Mouse (Mus musculus) megakaryocyte, embryonic 14.5 days (primary cell): ENCODE measurements around the gene Madd. TPM values are rescaled to one million over a fixed set of nuclear protein-coding genes. Genes with fewer than 3 reads are reported as not detected.

Experiments
- H3K27me3 ChIP-seq: replicated peaks from 2 replicates; pipeline ENCODE3; 2012; ENCODE audit warnings: inconsistent platforms
- H3K36me3 ChIP-seq: replicated peaks from 2 replicates; pipeline ENCODE3; 2012; ENCODE audit warnings: low read length, inconsistent platforms, mixed read lengths
- H3K4me1 ChIP-seq: 2 replicates; pipeline ENCODE4 v1.6.1; 2012; ENCODE audit warnings: inconsistent platforms
- H3K4me3 ChIP-seq: replicated peaks from 2 replicates; pipeline ENCODE3; 2012; ENCODE audit warnings: moderate library complexity, mild to moderate bottlenecking, inconsistent platforms
- H3K9me3 ChIP-seq: 2 replicates; pipeline ENCODE4 v1.6.1; 2012; ENCODE audit warnings: inconsistent platforms
- FLI1 ChIP-seq: IDR thresholded peaks from 2 replicates; pipeline ENCODE4 v1.6.1; 2012; ENCODE audit warnings: low read length, inconsistent platforms, mixed read lengths
- GATA1 ChIP-seq: IDR thresholded peaks from 3 replicates; pipeline ENCODE4 v1.6.1; 2012; ENCODE audit warnings: mixed read lengths, low read length, inconsistent platforms, borderline replicate concordance
- polyA plus RNA-seq: library from polyadenylated mRNA; stranded (reverse); fragments of >175 nt; gene quantifications from 2 replicates; pipeline ENCODE4 v1.2.3, GENCODE M21; 2012; ENCODE audit warnings: low replicate concordance; ENCODE audit not compliant: insufficient read depth

The Madd gene
- polyA plus RNA-seq, 1 experiment = 14.6 TPM

DNA sequence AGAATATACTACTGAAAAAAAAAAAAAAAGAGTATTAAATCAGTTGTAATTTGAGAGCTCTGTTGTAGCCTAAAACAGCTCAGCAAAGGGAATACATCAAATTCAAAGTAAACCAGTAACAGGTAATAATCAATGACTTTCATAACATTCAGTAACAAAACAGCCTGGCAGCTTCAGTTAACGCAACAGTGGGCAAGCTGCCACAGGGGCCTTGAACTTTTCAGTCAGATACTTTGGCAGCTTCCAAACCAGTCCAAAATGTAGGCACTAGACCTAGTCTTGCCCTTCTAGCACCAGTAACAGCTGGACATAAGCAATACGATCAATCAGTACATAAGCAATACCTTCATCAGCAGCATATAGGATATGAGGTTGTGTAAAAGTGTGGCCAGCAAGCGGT, 29.5 kb downstream of the Madd start:
- no peaks in the 10 kb centered on the region for H3K27me3 ChIP-seq
- H3K4me3 ChIP-seq = no peak overlapping the region
- no peaks in the 10 kb centered on the region for H3K4me1 ChIP-seq
- H3K9me3 ChIP-seq = no peaks in the 10 kb centered on the region
- H3K36me3 ChIP-seq = peaks cover 96% of the 10 kb centered on the region
- TF ChIP-seq FLI1 (no peak), GATA1 (no peak)

DNA sequence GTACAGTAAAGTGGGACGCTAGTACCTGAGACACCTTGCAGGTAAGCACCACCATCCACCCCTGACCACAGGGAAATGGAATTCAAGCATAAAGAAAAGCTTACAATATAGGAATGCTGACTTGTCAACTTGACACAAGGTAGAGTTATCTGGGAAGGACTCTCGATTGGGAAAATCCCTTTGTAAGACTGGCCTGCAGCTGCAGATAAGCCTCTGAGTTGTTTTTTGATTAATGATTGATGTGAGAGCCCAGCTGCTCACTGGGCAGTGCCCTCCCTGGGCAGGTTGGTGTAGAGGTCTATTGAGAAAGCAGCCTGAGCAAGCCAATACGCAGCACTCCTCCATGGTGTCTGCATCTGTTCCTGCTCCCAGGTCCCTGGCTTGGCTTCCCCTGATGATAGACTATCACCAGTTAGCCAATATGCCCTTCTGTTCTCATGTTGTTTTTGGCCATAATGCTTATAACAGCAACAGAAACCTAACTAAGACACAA, 30.7 kb downstream of the Madd start:
- no peaks in the 10 kb centered on the region for H3K4me1 ChIP-seq
- H3K4me3 ChIP-seq = no peak overlapping the region
- H3K27me3 ChIP-seq = no peaks in the 10 kb centered on the region
- peaks cover 95% of the 10 kb centered on the region for H3K36me3 ChIP-seq
- no peaks in the 10 kb centered on the region for H3K9me3 ChIP-seq
- TF ChIP-seq GATA1 (no peak), FLI1 (no peak)

DNA sequence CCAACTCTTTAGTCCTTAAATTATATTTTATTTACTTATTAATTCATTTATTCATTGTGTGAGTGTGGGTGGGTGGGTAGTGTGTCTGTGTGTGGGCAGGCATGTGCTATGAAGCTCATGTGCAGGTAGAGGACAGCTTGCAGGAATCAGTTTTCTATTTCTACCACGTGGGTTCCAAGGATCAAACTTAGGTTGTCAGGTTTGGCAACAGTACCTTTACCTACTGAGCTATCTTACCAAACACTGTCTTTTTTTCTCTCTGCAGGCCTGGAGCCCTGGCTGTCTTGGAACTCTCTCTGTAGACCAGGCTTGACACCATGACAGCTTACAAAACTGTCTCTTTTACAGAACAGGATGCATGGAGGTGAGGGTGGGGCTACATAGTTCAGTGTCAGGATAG, 32.3 kb downstream of the Madd start:
- H3K9me3 ChIP-seq = no peaks in the 10 kb centered on the region
- peaks cover 97% of the 10 kb centered on the region for H3K36me3 ChIP-seq
- H3K27me3 ChIP-seq = no peaks in the 10 kb centered on the region
- H3K4me3 ChIP-seq = no peak overlapping the region
- TF ChIP-seq GATA1 = no peak
- TF ChIP-seq FLI1 = no peak
- H3K4me1 ChIP-seq = no peaks in the 10 kb centered on the region

GRCm38 (mm10) chr2:91148101-91148500, 35.5 kb downstream of the Madd start:
- Histone ChIP-seq H3K4me3 (no peak overlapping the region), H3K4me1 (no peaks in the 10 kb centered on the region), H3K36me3 (peaks cover 93% of the 10 kb centered on the region), H3K27me3 (no peaks in the 10 kb centered on the region), H3K9me3 (no peaks in the 10 kb centered on the region)
- TF ChIP-seq GATA1 = no peak
- TF ChIP-seq FLI1 = no peak

- Histone ChIP-seq H3K4me1 (peaks cover 4% of the 10 kb centered on the region; the same call in 1 of the 2 replicates), H3K36me3 (peaks cover 96% of the 10 kb centered on the region), H3K9me3 (no peaks in the 10 kb centered on the region), H3K27me3 (no peaks in the 10 kb centered on the region), H3K4me3 (no peak overlapping the region)
- TF ChIP-seq FLI1 (no peak), GATA1 (no peak)
Measured at GRCm38 (mm10) chr2:91143401-91143800, 40.2 kb downstream of the Madd start.

- TF ChIP-seq GATA1 = no peak
- Histone ChIP-seq H3K27me3 (no peaks in the 10 kb centered on the region), H3K4me3 (no peak overlapping the region), H3K9me3 (no peaks in the 10 kb centered on the region), H3K36me3 (peaks cover 96% of the 10 kb centered on the region), H3K4me1 (peaks cover 4% of the 10 kb centered on the region; the same call in 1 of the 2 replicates)
Measured at GRCm38 (mm10) chr2:91142920-91143319, 40.7 kb downstream of the Madd start.

DNA sequence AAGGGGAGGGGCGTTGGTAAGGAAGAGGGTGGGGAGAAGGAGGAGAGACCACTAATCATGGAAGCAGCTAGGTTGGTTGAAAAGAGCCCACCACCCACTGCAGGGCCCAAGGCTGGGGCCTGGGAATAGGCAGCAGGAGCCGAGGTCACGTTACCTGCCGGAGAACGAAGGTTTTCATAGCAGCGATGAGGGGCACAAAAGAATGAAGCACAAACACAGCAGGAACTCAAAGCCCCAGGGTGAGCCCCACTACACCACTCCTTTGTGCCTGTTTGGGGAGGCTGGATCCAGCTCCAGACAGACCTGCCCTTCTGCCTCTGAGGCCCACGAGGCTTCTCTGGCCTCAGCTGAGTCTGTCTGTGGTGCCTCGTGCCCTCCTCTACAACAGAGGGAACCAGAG, 43.9 kb downstream of the Madd start:
- H3K9me3 ChIP-seq = no peaks in the 10 kb centered on the region
- peaks cover 23% of the 10 kb centered on the region for H3K4me1 ChIP-seq
- TF ChIP-seq GATA1 = no peak
- no peak for TF ChIP-seq FLI1
- H3K4me3 ChIP-seq = no peak overlapping the region
- H3K36me3 ChIP-seq = peaks cover 99% of the 10 kb centered on the region
- H3K27me3 ChIP-seq = no peaks in the 10 kb centered on the region

GRCm38 (mm10) chr2:91139311-91139710, 44.3 kb downstream of the Madd start:
- Histone ChIP-seq H3K36me3 (peaks cover 99% of the 10 kb centered on the region), H3K27me3 (peaks cover 2% of the 10 kb centered on the region), H3K9me3 (no peaks in the 10 kb centered on the region), H3K4me3 (no peak overlapping the region), H3K4me1 (peaks cover 27% of the 10 kb centered on the region)
- TF ChIP-seq FLI1 (no peak), GATA1 (no peak)

GRCm38 (mm10) chr2:91137481-91137880, 46.2 kb downstream of the Madd start:
- Histone ChIP-seq H3K4me3 (no peak overlapping the region), H3K4me1 (peaks cover 37% of the 10 kb centered on the region), H3K36me3 (peaks cover 87% of the 10 kb centered on the region), H3K9me3 (no peaks in the 10 kb centered on the region), H3K27me3 (peaks cover 12% of the 10 kb centered on the region)
- TF ChIP-seq FLI1 (no peak), GATA1 (no peak)

DNA sequence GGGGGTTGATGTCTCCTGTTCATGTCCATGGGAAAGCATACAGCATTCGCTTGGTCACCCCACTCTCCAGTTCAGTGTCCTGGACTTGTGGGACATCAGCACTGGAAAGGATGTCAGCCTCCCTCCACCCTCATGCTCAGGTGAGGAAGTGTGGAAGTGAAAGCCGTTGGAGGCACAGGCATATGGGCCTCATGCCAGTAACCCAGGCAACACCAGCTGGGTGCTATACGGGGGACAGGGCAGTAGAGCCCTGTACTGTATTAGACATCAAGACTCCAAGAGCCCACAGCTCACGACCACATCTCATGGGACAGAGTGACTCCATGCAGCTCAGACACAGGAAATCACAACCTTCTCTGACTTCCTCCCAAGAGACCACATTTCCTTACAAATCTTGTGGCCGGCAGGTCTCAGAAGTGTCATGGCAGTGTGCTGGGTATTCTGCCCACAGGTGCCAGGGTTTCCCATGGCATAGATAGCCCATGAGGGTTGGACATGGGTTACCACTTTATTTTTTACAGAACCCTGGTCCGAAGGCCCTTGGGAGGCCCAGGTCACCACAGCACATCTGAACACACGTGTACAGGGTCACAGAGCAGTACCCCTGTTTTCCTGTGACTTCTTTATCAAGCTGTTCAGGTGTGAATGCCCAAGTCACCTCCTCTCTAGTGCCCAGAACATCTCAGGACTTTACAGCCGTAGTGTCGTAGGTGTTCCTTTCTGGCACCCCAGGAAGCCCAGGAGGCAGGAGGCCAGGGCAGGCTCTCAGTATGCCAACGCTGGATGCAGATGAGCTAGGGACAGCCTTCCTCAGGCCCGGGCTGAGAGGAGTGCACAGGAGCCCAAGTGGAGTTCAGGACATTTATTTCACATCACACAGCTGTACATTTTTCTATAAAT, 46.9 kb downstream of the Madd start:
- Histone ChIP-seq H3K9me3 (no peaks in the 10 kb centered on the region), H3K4me1 (peaks cover 44% of the 10 kb centered on the region), H3K36me3 (peaks cover 81% of the 10 kb centered on the region), H3K4me3 (no peak overlapping the region), H3K27me3 (peaks cover 12% of the 10 kb centered on the region)
- TF ChIP-seq FLI1 (no peak), GATA1 (no peak)
